Mouse (Mus musculus) midbrain, embryonic 16.5 days (tissue): ENCODE measurements at regions not wholly inside any gene's neighbourhood (a gene's known extent, or its start where the extent isn't known, plus 50 kb on each side); places are given as distances from the start of the nearest gene placed in this dataset.

Experiments
- ATAC-seq: fragments of 200-750 bp; cut with Nextera tagmentation; 2 replicates; pipeline ENCODE4 v1.8.0; 2017; ENCODE audit warnings: moderate TSS enrichment
- H3K27ac ChIP-seq: fragments of 300-500 bp; sonication (generic); 2 replicates; pipeline ENCODE4 v1.5.1; 2014; ENCODE audit warnings: mild to moderate bottlenecking, low read length, mixed read lengths
- H3K27me3 ChIP-seq: fragments of 300-500 bp; sonication (generic); 2 replicates; pipeline ENCODE4 v1.6.1; 2014; ENCODE audit warnings: low read depth, low read length, mixed read lengths; ENCODE audit not compliant: control insufficient read depth, insufficient read depth
- H3K36me3 ChIP-seq: fragments of 300-500 bp; sonication (generic); 2 replicates; pipeline ENCODE4 v1.6.1; 2014; ENCODE audit warnings: mild to moderate bottlenecking, low read length, moderate library complexity, mixed read lengths; ENCODE audit not compliant: control insufficient read depth, insufficient read depth
- H3K4me1 ChIP-seq: fragments of 300-500 bp; sonication (generic); 2 replicates; pipeline ENCODE4 v1.6.1; 2014; ENCODE audit warnings: mild to moderate bottlenecking, low read length, mixed read lengths; ENCODE audit not compliant: control insufficient read depth, insufficient read depth
- H3K4me2 ChIP-seq: fragments of 300-500 bp; sonication (generic); 2 replicates; pipeline ENCODE4 v1.6.1; 2014; ENCODE audit warnings: mild to moderate bottlenecking, low read length, mixed read lengths
- H3K4me3 ChIP-seq: fragments of 300-500 bp; sonication (generic); 2 replicates; pipeline ENCODE4 v1.5.1; 2014; ENCODE audit warnings: low read depth, mild to moderate bottlenecking, low read length, moderate library complexity, mixed read lengths
- H3K9ac ChIP-seq: fragments of 300-500 bp; sonication (generic); 2 replicates; pipeline ENCODE4 v1.6.1; 2014; ENCODE audit warnings: low read depth, low read length, mixed read lengths
- H3K9me3 ChIP-seq: fragments of 300-500 bp; sonication (generic); replicated peaks from 2 replicates; pipeline ENCODE4 v1.6.1; 2014; ENCODE audit warnings: mild to moderate bottlenecking, low read length, mixed read lengths; ENCODE audit not compliant: control insufficient read depth, poor library complexity, severe bottlenecking
- WGBS: fragments of 180-500 bp; shearing (Covaris S2); extraction: QIAGEN DNeasy Blood & Tissue Kit; methylation state at CpG from one replicate; pipeline ENCODE4 v1.1.7; 2014; 5-methylcytosine and 5-hydroxymethylcytosine counted together

GRCm38 (mm10) chr12:97398582-97398945, 860.7 kb downstream of the Galc start:
- H3K9ac ChIP-seq: no peak overlapping the region
- no peaks in the 10 kb centered on the region for H3K36me3 ChIP-seq
- H3K27me3 ChIP-seq: no peaks in the 10 kb centered on the region
- H3K4me3 ChIP-seq: no peak overlapping the region
- H3K9me3 ChIP-seq: no peaks in the 10 kb centered on the region
- WGBS: 43% methylated on average over 3 of the region's 3 CpGs
- no peak overlapping the region for H3K27ac ChIP-seq
- ATAC-seq: no peak
- H3K4me2 ChIP-seq: no peak overlapping the region
- peaks cover 11% of the 10 kb centered on the region for H3K4me1 ChIP-seq

DNA sequence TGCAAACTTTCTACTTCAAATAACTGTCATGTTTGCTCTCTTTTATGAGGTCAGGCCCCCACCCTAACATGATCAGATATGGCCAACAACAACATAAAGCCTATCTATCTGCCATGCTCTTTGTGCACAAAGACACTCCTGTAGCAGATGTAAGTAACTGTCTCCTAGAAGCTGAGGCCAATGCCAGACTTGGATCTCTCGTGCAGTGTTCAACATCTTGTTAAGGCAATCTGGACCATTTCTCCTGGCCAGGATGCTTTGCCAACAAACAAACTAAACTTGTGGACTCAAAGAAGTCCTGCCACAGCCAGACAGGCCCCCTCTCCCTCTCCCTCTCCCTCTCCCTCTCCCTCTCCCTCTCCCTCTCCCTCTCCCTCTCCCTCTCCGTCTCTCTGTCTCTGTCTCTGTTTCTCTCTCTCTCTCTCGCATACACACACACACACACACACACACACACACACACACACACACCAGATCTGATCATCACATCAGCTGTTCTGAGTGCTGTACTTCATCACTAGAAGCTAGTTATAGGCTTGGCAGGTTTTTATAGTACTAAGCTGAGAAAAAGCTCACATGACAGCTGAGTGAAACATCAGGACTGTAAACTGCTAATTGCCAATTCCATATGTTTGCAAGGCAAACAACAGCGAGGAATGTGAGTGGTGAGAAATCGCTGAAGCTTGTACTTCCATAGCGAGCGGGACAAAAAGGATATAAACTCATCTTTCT, 861.2 kb downstream of the Galc start:
- no peak overlapping the region for H3K4me2 ChIP-seq
- H3K27ac ChIP-seq: no peak overlapping the region
- ATAC-seq: no peak
- H3K4me1 ChIP-seq: peaks cover 9% of the 10 kb centered on the region
- H3K36me3 ChIP-seq: no peaks in the 10 kb centered on the region
- WGBS: 79% methylated on average over 5 of the region's 7 CpGs
- no peak overlapping the region for H3K9ac ChIP-seq
- H3K27me3 ChIP-seq: no peaks in the 10 kb centered on the region
- H3K9me3 ChIP-seq: no peaks in the 10 kb centered on the region
- no peak overlapping the region for H3K4me3 ChIP-seq

GRCm38 (mm10) chr12:97361804-97362203, 897.5 kb downstream of the Galc start:
- Histone ChIP-seq H3K27me3 (no peaks in the 10 kb centered on the region), H3K4me3 (no peak overlapping the region), H3K4me2 (no peak overlapping the region), H3K27ac (no peak overlapping the region), H3K36me3 (no peaks in the 10 kb centered on the region), H3K4me1 (no peaks in the 10 kb centered on the region), H3K9me3 (no peaks in the 10 kb centered on the region), H3K9ac (no peak overlapping the region)
- WGBS: 58% methylated on average over 3 of the region's 3 CpGs
- no peak; the same call in 1 of the 2 replicates for ATAC-seq

DNA sequence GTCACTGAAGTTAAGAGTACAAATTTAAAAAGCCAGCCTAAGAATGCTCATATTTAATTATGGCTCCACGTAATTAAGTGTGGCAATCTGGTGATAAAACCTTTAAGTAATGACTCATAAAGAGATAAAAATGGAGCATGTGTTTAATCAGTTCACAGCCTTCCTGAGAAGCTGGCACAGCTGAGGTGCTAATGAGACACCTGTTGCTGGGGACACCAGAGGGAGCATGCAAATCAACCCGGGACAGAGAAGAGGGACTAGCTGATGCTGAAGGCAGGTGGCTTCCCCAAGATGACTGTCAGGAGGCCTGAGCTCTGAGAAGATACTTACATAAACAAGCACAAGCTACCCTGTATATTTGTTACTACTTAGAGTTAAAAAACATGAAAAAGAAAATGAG, 898.6 kb downstream of the Galc start:
- H3K4me3 ChIP-seq: no peak overlapping the region
- WGBS: 23% methylated on average over 2 of the region's 2 CpGs
- H3K27me3 ChIP-seq: no peaks in the 10 kb centered on the region
- no peak overlapping the region for H3K4me2 ChIP-seq
- H3K27ac ChIP-seq: no peak overlapping the region
- H3K9ac ChIP-seq: no peak overlapping the region
- ATAC-seq: no peak
- H3K36me3 ChIP-seq: no peaks in the 10 kb centered on the region
- no peaks in the 10 kb centered on the region for H3K9me3 ChIP-seq
- H3K4me1 ChIP-seq: no peaks in the 10 kb centered on the region

- no peak for ATAC-seq
- Histone ChIP-seq H3K36me3 (no peaks in the 10 kb centered on the region), H3K27me3 (no peaks in the 10 kb centered on the region), H3K27ac (no peak overlapping the region), H3K9me3 (no peaks in the 10 kb centered on the region), H3K4me3 (no peak overlapping the region), H3K4me1 (no peaks in the 10 kb centered on the region), H3K4me2 (no peak overlapping the region), H3K9ac (no peak overlapping the region)
- WGBS: 40% methylated on average over 3 of the region's 3 CpGs
Measured at GRCm38 (mm10) chr12:97326582-97326981, 932.7 kb downstream of the Galc start.

- H3K27me3 ChIP-seq: no peaks in the 10 kb centered on the region
- 77% methylated on average over 5 of the region's 5 CpGs for WGBS
- no peaks in the 10 kb centered on the region for H3K9me3 ChIP-seq
- no peak overlapping the region for H3K27ac ChIP-seq
- ATAC-seq: no peak
- no peak overlapping the region for H3K4me3 ChIP-seq
- H3K4me1 ChIP-seq: no peaks in the 10 kb centered on the region
- H3K9ac ChIP-seq: no peak overlapping the region
- H3K4me2 ChIP-seq: no peak overlapping the region
- no peaks in the 10 kb centered on the region for H3K36me3 ChIP-seq
Measured at GRCm38 (mm10) chr12:97312282-97313040, 946.8 kb downstream of the Galc start.

- no peak for ATAC-seq
- H3K9me3 ChIP-seq: no peaks in the 10 kb centered on the region
- H3K9ac ChIP-seq: no peak overlapping the region
- whole genome bisulfite sequencing: 93% methylated on average over 2 of the region's 2 CpGs
- no peak overlapping the region for H3K4me2 ChIP-seq
- H3K36me3 ChIP-seq: no peaks in the 10 kb centered on the region
- H3K4me1 ChIP-seq: no peaks in the 10 kb centered on the region
- no peaks in the 10 kb centered on the region for H3K27me3 ChIP-seq
- H3K4me3 ChIP-seq: no peak overlapping the region
- no peak overlapping the region for H3K27ac ChIP-seq
Measured at GRCm38 (mm10) chr12:97278792-97279191, 980.5 kb downstream of the Galc start.

- H3K36me3 ChIP-seq: no peaks in the 10 kb centered on the region
- H3K9me3 ChIP-seq: no peaks in the 10 kb centered on the region
- no peaks in the 10 kb centered on the region for H3K27me3 ChIP-seq
- no peak overlapping the region for H3K27ac ChIP-seq
- no peak for ATAC-seq
- H3K4me3 ChIP-seq: no peak overlapping the region
- no peak overlapping the region for H3K4me2 ChIP-seq
- no peak overlapping the region for H3K9ac ChIP-seq
- WGBS: 84% methylated on average over 1 of the region's 1 CpGs
- H3K4me1 ChIP-seq: no peaks in the 10 kb centered on the region
Measured at GRCm38 (mm10) chr12:97278331-97278730, 980.9 kb downstream of the Galc start.
